Mouse (Mus musculus) T-cell, adult 66 days (primary cell): Measurements from ENCODE around the gene I0C0044D17Rik. TPM values are rescaled to one million over a fixed set of nuclear protein-coding genes. Genes with fewer than 3 reads are reported as not detected.

ENCODE experiments used
- total RNA-seq, 2 experiments: library from RNA; stranded (reverse); gene quantifications; 3 replicates in 1 of 2; 4 replicates in 1 of 2; pipeline ENCODE4 v1.2.4; 2023

I0C0044D17Rik gene
- total RNA-seq, result not detected

DNA sequence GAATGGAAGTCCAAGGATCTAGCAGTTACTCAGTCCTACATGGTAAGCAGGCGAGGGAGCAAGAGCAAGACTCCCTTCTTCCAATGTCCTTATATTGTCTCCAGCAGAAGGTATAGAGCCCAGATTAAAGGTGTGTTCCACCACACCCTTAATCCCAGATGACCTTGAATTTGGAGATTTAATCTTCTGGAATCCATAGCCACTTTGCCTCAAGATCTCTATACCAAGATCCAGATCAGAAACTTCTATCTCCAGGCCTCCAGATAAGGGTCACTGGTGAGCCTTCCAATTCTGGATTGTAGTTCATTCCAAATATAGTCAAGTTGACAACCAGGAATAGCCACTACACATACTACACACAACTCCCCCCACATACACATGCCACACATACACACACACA, at the start of gene I0C0044D17Rik:
Gene I0C0044D17Rik, minus strand, starts transcription at position 101 of the 400 bp plus-strand sequence.

DNA sequence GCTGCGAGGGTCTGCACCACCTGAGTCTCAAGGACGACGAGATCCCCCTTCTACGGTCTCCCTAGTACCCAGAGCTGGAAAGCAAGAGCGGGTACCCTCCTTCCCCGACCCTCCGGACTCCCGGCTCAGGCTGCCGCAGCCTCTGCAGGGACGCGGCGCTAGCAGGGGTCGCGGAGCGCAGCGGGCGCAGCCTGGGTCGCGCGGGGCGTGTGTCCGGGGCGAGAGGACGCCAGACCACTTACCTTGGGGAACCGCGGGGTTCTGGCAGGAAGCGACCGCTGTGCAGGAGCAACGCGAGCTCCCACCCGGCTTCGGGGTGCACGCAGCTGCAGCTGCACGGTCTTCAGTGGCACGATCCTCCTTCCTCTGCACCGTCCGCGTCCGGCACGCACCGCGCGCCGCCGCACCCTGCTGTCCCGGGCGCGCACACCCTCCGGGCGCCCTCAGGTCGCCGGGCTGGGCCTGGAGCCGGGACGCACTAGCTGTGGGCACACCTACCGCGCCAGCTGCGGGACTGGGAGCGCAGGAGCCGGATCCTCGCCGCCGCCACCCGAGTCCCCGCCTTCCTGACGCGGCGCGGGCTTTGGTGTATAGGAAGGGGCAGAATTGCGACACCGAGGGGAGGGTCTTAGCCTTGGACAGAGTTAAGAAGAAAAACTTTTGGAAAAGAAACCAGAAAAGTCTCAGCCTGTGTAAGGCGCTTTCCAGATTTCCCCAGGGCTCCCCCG, 6.3 kb downstream of the I0C0044D17Rik start, which contains the start of gene Kank4:
Gene Kank4, minus strand, starts transcription at position 354 of the 728 bp plus-strand sequence.

Other genes with a start within 250 kb of the I0C0044D17Rik start
- under 1 TPM in 1 of 2 experiments, not detected in 1; 0.50 TPM for gene L1td1, start 97.1 kb downstream of the I0C0044D17Rik start, total RNA-seq
- not detected for gene Kank4, start 6.3 kb downstream of the I0C0044D17Rik start, total RNA-seq
- 10 to 100 TPM; 49.8 to 55.4 TPM for gene Usp1, start 100.0 kb upstream of the I0C0044D17Rik start, total RNA-seq
- not detected for gene Angptl3, start 207.1 kb upstream of the I0C0044D17Rik start, total RNA-seq